Mouse (Mus musculus) embryonic facial prominence, embryonic 12.5 days (tissue): ENCODE measurements at regions not wholly inside any gene's neighbourhood (a gene's known extent, or its start where the extent isn't known, plus 50 kb on each side); places are given as distances from the start of the nearest gene placed in this dataset.

Experiments
- ATAC-seq: fragments of 200-750 bp; cut with Nextera tagmentation; 2 replicates; pipeline ENCODE4 v1.8.0; 2017; ENCODE audit not compliant: insufficient number of reproducible peaks, insufficient read depth, low FRiP score, low TSS enrichment
- H3K27ac ChIP-seq: fragments of 300-500 bp; sonication (generic); 2 replicates; pipeline ENCODE4 v1.5.1; 2016; ENCODE audit warnings: mild to moderate bottlenecking
- H3K27me3 ChIP-seq: fragments of 300-500 bp; sonication (generic); 2 replicates; pipeline ENCODE4 v1.6.1; 2016; ENCODE audit warnings: mild to moderate bottlenecking, moderate library complexity
- H3K36me3 ChIP-seq: fragments of 300-500 bp; sonication (generic); 2 replicates; pipeline ENCODE4 v1.6.1; 2016; ENCODE audit warnings: mild to moderate bottlenecking
- H3K4me1 ChIP-seq: fragments of 300-500 bp; sonication (generic); 2 replicates; pipeline ENCODE4 v1.6.1; 2016
- H3K4me2 ChIP-seq: fragments of 300-500 bp; sonication (generic); replicated peaks from 2 replicates; pipeline ENCODE4 v1.6.1; 2016; ENCODE audit warnings: mild to moderate bottlenecking, moderate library complexity
- H3K4me3 ChIP-seq: fragments of 300-500 bp; sonication (generic); 2 replicates; pipeline ENCODE4 v1.5.1; 2016; ENCODE audit warnings: mild to moderate bottlenecking
- H3K9ac ChIP-seq: fragments of 300-500 bp; sonication (generic); 2 replicates; pipeline ENCODE4 v1.6.1; 2016; ENCODE audit warnings: mild to moderate bottlenecking, moderate library complexity
- H3K9me3 ChIP-seq: fragments of 300-500 bp; sonication (generic); 2 replicates; pipeline ENCODE4 v1.6.1; 2016; ENCODE audit warnings: mild to moderate bottlenecking, moderate library complexity
- WGBS: fragments of 180-500 bp; shearing (Covaris S2); methylation state at CpG from one replicate; pipeline ENCODE4 v1.1.7; 2016; 5-methylcytosine and 5-hydroxymethylcytosine counted together

DNA sequence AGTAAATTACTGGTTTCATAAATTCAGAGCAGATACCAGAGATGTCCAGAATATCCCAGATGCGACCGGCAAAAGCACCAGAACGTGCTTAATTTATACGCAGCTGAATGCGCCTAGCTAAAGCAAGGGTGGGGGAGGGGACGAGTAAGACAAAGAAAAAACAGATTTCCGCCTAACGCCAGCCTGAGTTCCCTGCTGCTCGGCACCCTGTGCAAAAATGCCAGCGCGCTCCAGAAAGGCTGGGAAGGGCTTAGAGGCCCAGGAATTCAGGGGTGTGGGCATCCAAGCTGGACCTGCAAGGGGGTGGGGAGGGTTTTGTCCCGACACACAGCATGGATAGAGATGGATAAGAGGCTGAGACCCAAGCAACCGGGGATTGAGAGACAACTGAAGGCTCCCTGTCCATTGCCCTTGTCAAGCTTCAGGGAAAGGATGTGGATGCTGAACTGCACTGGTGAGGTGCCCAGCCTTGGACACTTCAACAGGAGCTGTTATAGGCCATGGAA, 148.6 kb upstream of the Tox3 start:
- Histone ChIP-seq H3K4me3 (peak overlapping the region; percentile 18; the same call in 1 of the 2 replicates), H3K4me1 (peaks cover 21% of the 10 kb centered on the region), H3K27ac (peak overlapping the region; percentile 66), H3K27me3 (no peaks in the 10 kb centered on the region), H3K4me2 (peak overlapping the region; percentile 39), H3K36me3 (no peaks in the 10 kb centered on the region), H3K9ac (no peak overlapping the region), H3K9me3 (no peaks in the 10 kb centered on the region)
- ATAC-seq: no peak
- WGBS: 3% methylated on average over 13 of the region's 13 CpGs

DNA sequence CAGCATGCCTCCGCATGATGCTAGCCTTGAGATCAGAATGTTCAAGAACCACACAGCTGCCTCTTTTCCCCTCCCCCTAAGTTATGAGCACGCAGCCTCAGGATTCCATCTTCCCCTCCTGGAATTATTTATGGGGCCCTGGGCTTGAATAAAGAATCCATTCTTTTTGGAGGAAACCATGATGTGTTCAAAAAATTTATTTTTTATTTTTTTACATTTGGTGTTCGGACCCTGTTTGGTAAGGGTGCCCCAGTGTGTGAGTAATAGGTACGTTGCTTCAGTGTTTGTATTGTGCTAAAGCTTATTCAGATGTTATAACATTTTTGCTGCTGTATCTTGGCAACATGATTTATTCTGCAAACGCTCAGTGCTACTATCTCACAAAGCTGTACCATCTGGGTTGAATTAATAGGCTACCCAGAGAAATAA, 147.8 kb upstream of the Tox3 start:
- Histone ChIP-seq H3K9ac (no peak overlapping the region), H3K27ac (peak overlapping the region; percentile 5), H3K4me2 (no peak overlapping the region), H3K27me3 (no peaks in the 10 kb centered on the region), H3K4me3 (no peak overlapping the region), H3K9me3 (no peaks in the 10 kb centered on the region), H3K36me3 (no peaks in the 10 kb centered on the region), H3K4me1 (peaks cover 26% of the 10 kb centered on the region)
- 34% methylated on average over 5 of the region's 5 CpGs for WGBS
- 0 out of 2 replicates have a peak, but pooled peaks have one; percentile 32 for ATAC-seq

DNA sequence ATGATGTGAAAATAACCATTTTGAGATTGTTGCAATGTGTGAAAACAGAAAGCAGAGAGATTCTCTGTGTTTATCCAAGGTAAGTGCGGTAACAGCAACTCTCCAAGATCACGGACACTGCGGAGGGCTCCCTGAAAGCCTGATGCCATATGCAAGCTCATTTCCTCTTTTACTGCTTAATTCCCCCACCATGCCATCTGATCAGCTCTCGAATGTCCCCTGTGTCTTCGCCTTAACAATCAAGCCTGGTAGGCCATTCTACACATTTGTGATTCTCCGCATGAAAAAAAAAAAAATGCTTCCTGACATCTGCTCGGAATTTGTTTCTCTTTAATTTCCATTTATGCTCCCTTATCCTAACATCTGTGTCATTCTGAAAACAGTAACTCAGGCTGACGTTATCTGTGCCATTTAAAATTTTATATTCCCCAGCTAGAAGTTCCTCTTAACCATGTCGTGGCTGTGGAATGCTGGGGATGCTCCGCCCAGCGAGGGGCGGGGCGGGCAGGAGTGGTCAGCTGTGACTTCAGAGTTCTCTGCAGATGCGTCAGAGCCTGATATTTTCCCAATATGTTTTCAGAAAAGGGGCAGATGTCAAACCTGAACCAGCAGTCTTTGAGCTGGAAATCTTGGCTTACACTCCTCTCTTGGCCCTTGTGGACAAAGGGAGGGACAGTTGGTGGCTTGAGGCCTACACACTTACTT, 144.5 kb upstream of the Tox3 start:
- Histone ChIP-seq H3K4me1 (peaks cover 26% of the 10 kb centered on the region), H3K36me3 (no peaks in the 10 kb centered on the region), H3K4me2 (no peak overlapping the region), H3K9ac (no peak overlapping the region), H3K4me3 (no peak overlapping the region), H3K27me3 (no peaks in the 10 kb centered on the region), H3K27ac (no peak overlapping the region), H3K9me3 (no peaks in the 10 kb centered on the region)
- ATAC-seq: no peak
- WGBS: 43% methylated on average over 14 of the region's 14 CpGs

DNA sequence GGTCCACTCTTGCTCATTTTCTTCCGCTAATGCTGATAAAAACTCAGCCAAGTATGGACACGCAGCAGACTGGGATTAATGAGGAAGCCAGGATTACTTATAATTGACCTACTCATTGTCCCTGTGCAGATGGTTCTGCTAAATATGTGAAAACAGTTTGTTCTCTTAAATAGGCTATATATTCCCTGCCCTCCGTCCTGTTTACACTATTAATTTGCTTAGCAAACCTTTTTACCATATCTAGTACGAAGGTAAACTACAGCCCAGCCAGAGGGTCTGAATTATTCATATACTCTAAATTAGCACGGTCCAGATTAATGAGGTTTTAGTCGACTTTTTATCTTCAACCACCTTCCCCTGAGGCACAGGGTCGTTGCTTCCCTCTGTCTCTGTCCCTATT, 143.5 kb upstream of the Tox3 start:
- ATAC-seq: no peak
- WGBS: 65% methylated on average over 7 of the region's 7 CpGs
- H3K9ac ChIP-seq: no peak overlapping the region
- H3K4me1 ChIP-seq: peaks cover 16% of the 10 kb centered on the region
- H3K27me3 ChIP-seq: no peaks in the 10 kb centered on the region
- no peaks in the 10 kb centered on the region for H3K36me3 ChIP-seq
- no peak overlapping the region for H3K4me2 ChIP-seq
- no peak overlapping the region for H3K27ac ChIP-seq
- H3K9me3 ChIP-seq: no peaks in the 10 kb centered on the region
- H3K4me3 ChIP-seq: no peak overlapping the region

DNA sequence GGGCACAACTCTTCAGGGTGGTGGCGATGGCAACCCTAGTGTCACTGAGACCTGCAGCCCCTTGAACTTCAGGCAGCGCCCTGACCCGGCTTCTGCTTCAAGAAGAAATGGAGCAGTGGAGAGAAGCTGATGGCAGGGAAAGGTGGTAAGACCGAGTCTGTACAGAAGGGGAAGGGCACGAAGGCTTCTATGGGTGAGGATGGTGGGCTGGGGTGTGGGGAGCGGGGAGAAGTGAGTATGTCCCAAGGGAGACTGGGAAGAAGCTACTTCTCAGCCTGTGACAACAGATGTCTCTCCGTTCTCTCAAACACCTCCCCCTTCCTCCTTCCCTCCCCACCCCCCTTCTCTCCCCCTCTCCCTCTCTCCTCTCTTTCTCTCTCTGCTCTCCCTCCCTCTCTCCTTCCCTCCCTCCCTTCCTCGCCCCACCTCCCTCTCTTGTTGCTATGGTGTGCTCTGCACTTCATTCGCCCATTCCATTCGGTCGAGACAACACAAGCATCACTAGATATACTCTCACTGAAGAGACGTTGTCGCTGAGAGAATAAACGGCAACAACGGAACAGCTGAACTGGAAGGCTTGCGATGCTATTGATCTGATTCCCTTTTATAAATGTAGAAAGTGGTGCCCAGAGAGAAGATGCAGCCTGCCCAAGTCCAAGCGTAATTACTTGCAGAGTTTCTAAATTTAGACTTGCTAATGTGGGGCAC, 142.7 kb upstream of the Tox3 start:
- H3K9ac ChIP-seq: no peak overlapping the region
- H3K27me3 ChIP-seq: no peaks in the 10 kb centered on the region
- 0 out of 2 replicates have a peak, but pooled peaks cover 13% of the 10 kb centered on the region for H3K4me1 ChIP-seq
- no peak; the same call in 1 of the 2 replicates for ATAC-seq
- no peak overlapping the region for H3K27ac ChIP-seq
- WGBS: 60% methylated on average over 17 of the region's 17 CpGs
- H3K36me3 ChIP-seq: no peaks in the 10 kb centered on the region
- H3K4me3 ChIP-seq: no peak overlapping the region
- no peaks in the 10 kb centered on the region for H3K9me3 ChIP-seq
- no peak overlapping the region for H3K4me2 ChIP-seq

DNA sequence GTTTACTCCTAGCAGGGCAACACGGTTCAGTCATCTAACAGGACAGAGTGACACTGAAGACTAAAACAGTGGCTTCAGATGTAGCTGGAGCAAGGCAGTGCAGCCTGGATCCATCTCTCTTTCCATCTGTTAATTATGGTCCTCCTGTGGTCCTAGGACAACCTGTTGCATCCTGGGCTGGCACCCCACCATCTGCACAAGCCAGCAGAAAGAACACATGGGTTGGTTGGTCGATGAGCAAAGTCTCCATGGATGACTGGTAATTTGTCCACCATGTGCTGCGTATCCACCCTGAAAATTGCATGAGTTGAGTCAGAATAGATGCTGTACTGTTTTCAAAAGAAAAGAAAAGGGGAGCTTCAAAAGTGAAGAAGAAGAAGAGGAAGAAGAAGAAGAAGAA, 138.4 kb upstream of the Tox3 start:
- Histone ChIP-seq H3K4me1 (0 out of 2 replicates have a peak, but pooled peaks cover 8% of the 10 kb centered on the region), H3K4me3 (no peak overlapping the region), H3K9me3 (no peaks in the 10 kb centered on the region), H3K36me3 (no peaks in the 10 kb centered on the region), H3K27ac (no peak overlapping the region), H3K9ac (no peak overlapping the region), H3K4me2 (no peak overlapping the region), H3K27me3 (no peaks in the 10 kb centered on the region)
- 80% methylated on average over 3 of the region's 3 CpGs for WGBS
- ATAC-seq: no peak

DNA sequence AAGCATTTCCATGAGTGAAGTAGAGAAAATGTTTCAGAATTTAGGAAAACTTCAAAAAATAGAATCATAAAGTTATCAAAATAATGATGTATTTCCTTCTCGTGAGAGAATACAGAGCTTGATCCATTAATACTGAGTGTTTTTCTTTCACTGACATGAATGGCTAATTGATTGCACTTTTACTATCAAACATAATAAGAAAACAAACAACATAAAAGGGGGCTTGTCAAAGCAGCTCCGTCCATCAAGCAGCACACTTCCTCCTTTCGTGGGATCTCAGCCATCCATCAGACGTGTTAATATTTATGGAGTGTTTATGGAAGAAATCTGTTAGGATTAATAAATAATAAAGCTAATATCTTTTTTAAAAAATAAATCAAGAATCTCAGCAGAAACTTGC, 130.0 kb upstream of the Tox3 start:
- H3K4me2 ChIP-seq: no peak overlapping the region
- H3K27me3 ChIP-seq: no peaks in the 10 kb centered on the region
- H3K36me3 ChIP-seq: no peaks in the 10 kb centered on the region
- no peak overlapping the region for H3K4me3 ChIP-seq
- H3K9me3 ChIP-seq: no peaks in the 10 kb centered on the region
- no peaks in the 10 kb centered on the region for H3K4me1 ChIP-seq
- H3K27ac ChIP-seq: no peak overlapping the region
- 61% methylated on average over 4 of the region's 4 CpGs for WGBS
- no peak overlapping the region for H3K9ac ChIP-seq
- no peak for ATAC-seq

DNA sequence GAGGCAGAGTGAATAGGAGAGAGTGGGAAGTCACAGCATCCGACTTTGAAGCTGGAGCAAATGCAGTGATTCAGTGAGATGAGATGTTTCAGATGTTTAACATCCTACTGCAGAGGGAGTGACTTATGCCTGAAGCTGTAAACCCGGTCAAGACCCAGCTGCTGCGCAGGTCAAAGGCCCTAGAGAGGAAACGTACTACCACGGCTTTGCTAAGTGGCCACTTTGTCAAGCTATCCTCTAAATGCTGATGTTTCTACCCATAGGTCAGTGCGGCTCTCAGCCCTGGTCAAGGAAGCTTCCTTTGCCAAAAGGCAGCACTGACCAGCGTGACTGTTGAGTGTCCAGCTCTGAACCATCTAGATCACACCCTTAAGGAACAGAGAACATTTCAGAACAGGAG, 125.9 kb upstream of the Tox3 start:
- Histone ChIP-seq H3K27ac (no peak overlapping the region), H3K27me3 (no peaks in the 10 kb centered on the region), H3K4me2 (no peak overlapping the region), H3K36me3 (no peaks in the 10 kb centered on the region), H3K4me1 (no peaks in the 10 kb centered on the region), H3K4me3 (no peak overlapping the region), H3K9me3 (no peaks in the 10 kb centered on the region), H3K9ac (no peak overlapping the region)
- ATAC-seq: no peak
- WGBS: 45% methylated on average over 7 of the region's 7 CpGs

DNA sequence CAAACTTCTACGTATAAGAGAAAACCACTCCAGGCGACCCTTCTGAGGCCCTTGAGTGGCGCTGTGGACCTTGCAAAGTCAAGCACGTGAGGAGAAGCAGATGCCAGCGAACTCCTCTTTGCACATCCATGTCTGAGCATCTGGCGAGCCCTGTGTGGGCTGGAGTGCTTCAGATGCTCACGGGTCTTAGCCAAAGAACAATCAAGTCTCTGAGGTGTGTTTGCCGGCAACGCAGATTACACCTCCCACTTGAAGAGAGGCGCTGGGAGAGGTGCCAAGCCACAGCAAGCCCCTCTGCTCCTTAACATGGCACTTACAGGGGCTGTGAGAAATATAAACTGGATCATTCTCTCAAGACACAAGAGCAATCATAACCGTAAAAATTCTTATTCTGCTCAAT, 122.7 kb upstream of the Tox3 start:
- ATAC-seq: no peak
- H3K4me3 ChIP-seq: no peak overlapping the region

DNA sequence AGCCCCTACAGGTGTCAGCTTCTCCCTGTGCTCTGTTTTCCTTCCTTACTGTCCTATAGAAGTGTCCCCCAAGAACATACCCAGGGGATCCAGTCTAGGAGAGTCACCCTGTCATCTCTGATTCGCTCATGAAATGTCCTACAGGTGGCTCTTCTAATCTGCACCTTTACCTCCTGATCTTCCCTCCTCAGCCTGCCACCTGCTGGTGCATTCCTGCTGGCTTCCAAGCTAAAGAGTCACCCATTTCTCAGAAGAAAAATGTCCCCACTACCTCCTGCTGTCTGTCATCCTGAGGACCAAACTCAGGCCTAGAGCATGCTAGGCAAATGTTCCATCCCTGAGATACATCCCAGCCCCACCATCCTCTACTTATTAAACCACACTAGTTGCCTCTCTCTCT, 115.6 kb upstream of the Tox3 start:
- Histone ChIP-seq H3K9ac (no peak overlapping the region), H3K4me3 (no peak overlapping the region), H3K4me2 (no peak overlapping the region), H3K36me3 (no peaks in the 10 kb centered on the region), H3K4me1 (no peaks in the 10 kb centered on the region), H3K27ac (no peak overlapping the region), H3K27me3 (no peaks in the 10 kb centered on the region), H3K9me3 (no peaks in the 10 kb centered on the region)
- WGBS: 68% methylated on average over 1 of the region's 1 CpGs
- no peak for ATAC-seq

More for the DNA sequence above, 122.7 kb upstream of the Tox3 start:
- WGBS: 85% methylated on average over 11 of the region's 11 CpGs
- Histone ChIP-seq H3K9ac (no peak overlapping the region), H3K9me3 (no peaks in the 10 kb centered on the region), H3K27me3 (no peaks in the 10 kb centered on the region), H3K36me3 (no peaks in the 10 kb centered on the region), H3K4me2 (no peak overlapping the region), H3K4me1 (no peaks in the 10 kb centered on the region), H3K27ac (no peak overlapping the region)

DNA sequence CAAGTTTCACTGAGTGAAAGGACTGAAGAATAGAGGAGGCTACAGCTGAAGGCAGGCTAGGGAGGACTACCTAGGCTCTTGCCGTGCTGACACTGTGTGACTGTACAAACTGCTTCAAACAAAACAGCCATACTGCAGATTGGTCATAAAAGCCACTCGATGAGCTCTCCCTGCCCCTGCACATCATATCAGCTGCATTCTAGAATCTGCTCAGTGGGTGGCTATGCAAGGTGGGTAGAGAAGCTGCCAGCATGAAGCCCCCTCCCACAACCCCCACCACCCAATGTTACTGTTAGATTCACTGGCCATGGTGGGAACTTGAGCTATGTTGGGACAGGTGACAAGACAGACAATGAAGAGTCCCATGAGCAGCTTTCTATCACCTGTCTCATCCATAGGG, 107.2 kb upstream of the Tox3 start:
- Histone ChIP-seq H3K4me3 (no peak overlapping the region), H3K4me2 (no peak overlapping the region), H3K9ac (no peak overlapping the region), H3K36me3 (no peaks in the 10 kb centered on the region), H3K27ac (no peak overlapping the region), H3K27me3 (no peaks in the 10 kb centered on the region), H3K9me3 (no peaks in the 10 kb centered on the region), H3K4me1 (no peaks in the 10 kb centered on the region)
- 89% methylated on average over 2 of the region's 2 CpGs for WGBS
- no peak for ATAC-seq

DNA sequence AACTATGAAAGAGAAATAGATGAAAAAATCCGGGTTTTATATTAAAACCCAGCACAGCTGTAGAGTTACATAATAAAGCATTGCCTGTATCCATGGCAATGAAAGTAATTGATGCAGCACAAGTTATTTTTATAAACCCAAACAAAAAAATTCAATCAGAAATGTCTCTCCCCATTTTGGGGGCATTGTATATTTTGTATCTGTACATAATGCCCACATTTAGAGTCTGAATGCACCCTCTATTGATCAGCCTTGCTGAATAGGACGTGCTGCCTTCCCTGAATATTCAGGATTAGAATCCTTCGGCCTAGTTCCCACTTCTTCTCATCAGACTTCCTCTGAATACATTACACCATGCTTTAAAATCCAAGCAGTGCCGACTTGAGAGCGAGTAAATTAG, 106.0 kb upstream of the Tox3 start:
- H3K9me3 ChIP-seq: no peaks in the 10 kb centered on the region
- no peaks in the 10 kb centered on the region for H3K36me3 ChIP-seq
- no peaks in the 10 kb centered on the region for H3K4me1 ChIP-seq
- no peak overlapping the region for H3K9ac ChIP-seq
- no peak for ATAC-seq
- H3K4me3 ChIP-seq: no peak overlapping the region
- no peaks in the 10 kb centered on the region for H3K27me3 ChIP-seq
- H3K4me2 ChIP-seq: no peak overlapping the region
- WGBS: 71% methylated on average over 5 of the region's 5 CpGs
- no peak overlapping the region for H3K27ac ChIP-seq
